Mouse (Mus musculus) MEL (cell line): ENCODE measurements around the gene Mrpl33. TPM values are rescaled to one million over a fixed set of nuclear protein-coding genes. Genes with fewer than 3 reads are reported as not detected.

Source experiments
- DNase-seq: peaks from one replicate; pipeline ENCODE4 v3.0.0; 2011; ENCODE audit warnings: low read depth, low spot score
- H3K27ac ChIP-seq: 2 replicates; pipeline ENCODE4 v1.5.1; 2012; ENCODE audit warnings: low read depth, mild to moderate bottlenecking, control low read depth, low read length, moderate library complexity; ENCODE audit not compliant: control insufficient read depth
- H3K27me3 ChIP-seq, 2 experiments: fragments of 150-350 bp in 1 of 2; sonication (generic) in 1 of 2; 2 replicates each; pipeline ENCODE4 v1.6.1; 2012; ENCODE audit warnings: low read length in 2 of 2, mild to moderate bottlenecking in 2 of 2, improper control_type of control experiment in 1 of 2, moderate library complexity in 1 of 2; ENCODE audit not compliant: insufficient read depth in 2 of 2, control insufficient read depth in 1 of 2
- H3K36me3 ChIP-seq, 2 experiments: 2 replicates each; pipeline ENCODE4 v1.6.1; 2012 to 2014; ENCODE audit warnings: low read length in 2 of 2, improper control_type of control experiment in 1 of 2, inconsistent platforms in 1 of 2, mild to moderate bottlenecking in 1 of 2; ENCODE audit not compliant: insufficient read depth in 2 of 2, control insufficient read depth in 1 of 2
- H3K4me1 ChIP-seq, 2 experiments: fragments of 150-350 bp in 1 of 2; sonication (generic) in 1 of 2; 2 replicates each; pipeline ENCODE4 v1.6.1; 2012; ENCODE audit warnings: low read length in 2 of 2, improper control_type of control experiment in 1 of 2, mild to moderate bottlenecking in 1 of 2; ENCODE audit not compliant: insufficient read depth in 2 of 2, control insufficient read depth in 1 of 2
- H3K4me3 ChIP-seq, 2 experiments: fragments of 150-350 bp in 1 of 2; sonication (generic) in 1 of 2; 2 replicates each; pipeline ENCODE4 v1.5.1; 2012; ENCODE audit warnings: low read depth in 2 of 2, low read length in 2 of 2, mild to moderate bottlenecking in 2 of 2, moderate library complexity in 2 of 2, control low read depth in 1 of 2, improper control_type of control experiment in 1 of 2; ENCODE audit not compliant: control insufficient read depth in 1 of 2, insufficient read depth in 1 of 2
- H3K79me2 ChIP-seq: 2 replicates; pipeline ENCODE4 v1.6.1; 2012; ENCODE audit warnings: mild to moderate bottlenecking, low read length, moderate library complexity; ENCODE audit not compliant: control insufficient read depth, poor library complexity, insufficient read depth
- H3K9ac ChIP-seq: 2 replicates; pipeline ENCODE4 v1.6.1; 2012; ENCODE audit warnings: low read depth, mild to moderate bottlenecking, control low read depth, low read length, moderate library complexity; ENCODE audit not compliant: control insufficient read depth, poor library complexity, severe bottlenecking
- H3K9me3 ChIP-seq: fragments of 150-350 bp; sonication (generic); replicated peaks from 2 replicates; pipeline ENCODE4 v1.6.1; 2012; ENCODE audit warnings: mild to moderate bottlenecking, low read length, improper control_type of control experiment, moderate library complexity; ENCODE audit not compliant: insufficient read depth
- CTCF ChIP-seq, 3 experiments: IDR thresholded peaks in 2 of 3; conservative IDR thresholded peaks in 1 of 3; 2 replicates each; pipeline ENCODE4 v1.5.1; 2011 to 2012; ENCODE audit warnings: low read length in 3 of 3, low read depth in 2 of 3, mild to moderate bottlenecking in 2 of 3, improper control_type of control experiment in 1 of 3, inconsistent platforms in 1 of 3, mixed read lengths in 1 of 3, moderate library complexity in 1 of 3; ENCODE audit not compliant: control insufficient read depth in 1 of 3, insufficient read depth in 1 of 3, poor library complexity in 1 of 3, severe bottlenecking in 1 of 3
- E2F4 ChIP-seq: IDR thresholded peaks from 2 replicates; pipeline ENCODE4 v1.6.1; 2011; ENCODE audit warnings: low read depth, low read length, improper control_type of control experiment, borderline replicate concordance
- GABPA ChIP-seq: IDR thresholded peaks from 2 replicates; pipeline ENCODE4 v1.6.1; 2012; ENCODE audit warnings: low read depth, mild to moderate bottlenecking, inconsistent platforms, low read length, improper control_type of control experiment, moderate library complexity
- HCFC1 ChIP-seq: IDR thresholded peaks from 2 replicates; pipeline ENCODE4 v1.6.1; 2012; ENCODE audit warnings: low read depth, mild to moderate bottlenecking, inconsistent platforms, low read length, improper control_type of control experiment, moderate library complexity
- JUND ChIP-seq: IDR thresholded peaks from 2 replicates; pipeline ENCODE4 v1.6.1; 2011; ENCODE audit warnings: low read depth, mild to moderate bottlenecking, improper control_type of control experiment, low read length
- MAZ ChIP-seq: IDR thresholded peaks from 2 replicates; pipeline ENCODE4 v1.6.1; 2012; ENCODE audit warnings: low read depth, mild to moderate bottlenecking, inconsistent platforms, low read length, improper control_type of control experiment
- MYC ChIP-seq: IDR thresholded peaks from 2 replicates; pipeline ENCODE4 v1.6.1; 2011; ENCODE audit warnings: low read depth, mild to moderate bottlenecking, low read length, improper control_type of control experiment, moderate library complexity
- POLR2A ChIP-seq, 2 experiments: IDR thresholded peaks; 2 replicates each; pipeline ENCODE4 v1.6.1; 2011 to 2012; ENCODE audit warnings: low read length in 2 of 2, mild to moderate bottlenecking in 2 of 2, control low read depth in 1 of 2, improper control_type of control experiment in 1 of 2, low read depth in 1 of 2, moderate library complexity in 1 of 2; ENCODE audit not compliant: control insufficient read depth in 1 of 2, insufficient read depth in 1 of 2, poor library complexity in 1 of 2
- RAD21 ChIP-seq: IDR thresholded peaks from 2 replicates; pipeline ENCODE4 v1.6.1; 2011; ENCODE audit warnings: mild to moderate bottlenecking, low read depth, low read length, improper control_type of control experiment
- TBP ChIP-seq: IDR thresholded peaks from 2 replicates; pipeline ENCODE4 v1.8.0; 2011; ENCODE audit warnings: low read depth, low read length, improper control_type of control experiment
- USF1 ChIP-seq: IDR thresholded peaks from 2 replicates; pipeline ENCODE4 v1.6.1; 2014; ENCODE audit warnings: low read depth, mild to moderate bottlenecking, inconsistent platforms, low read length, improper control_type of control experiment, moderate library complexity
- USF2 ChIP-seq, 2 experiments: IDR thresholded peaks; 2 replicates each; pipeline ENCODE4 v1.6.1; 2011 to 2012; ENCODE audit warnings: improper control_type of control experiment in 2 of 2, low read length in 2 of 2, borderline replicate concordance in 1 of 2, inconsistent platforms in 1 of 2, low read depth in 1 of 2, mild to moderate bottlenecking in 1 of 2; ENCODE audit not compliant: insufficient read depth in 1 of 2
- ZC3H11A ChIP-seq: IDR thresholded peaks from 2 replicates; pipeline ENCODE4 v1.6.1; 2012; ENCODE audit warnings: low read depth, mild to moderate bottlenecking, inconsistent platforms, low read length, improper control_type of control experiment
- ZMIZ1 ChIP-seq: IDR thresholded peaks from 2 replicates; pipeline ENCODE4 v1.6.1; 2012; ENCODE audit warnings: low read depth, mild to moderate bottlenecking, inconsistent platforms, low read length, improper control_type of control experiment, moderate library complexity
- ZNF384 ChIP-seq: IDR thresholded peaks from 2 replicates; pipeline ENCODE4 v1.6.1; 2012; ENCODE audit warnings: low read depth, mild to moderate bottlenecking, inconsistent platforms, low read length, improper control_type of control experiment
- polyA plus RNA-seq, 2 experiments: library from polyadenylated mRNA; stranded (reverse) in 1 of 2; unstranded in 1 of 2; fragments of >175 nt in 1 of 2; fragments of >200 nt in 1 of 2; gene quantifications; 2 replicates each; pipeline versions ENCODE4 v1.2.1 to v1.2.4; 2012; ENCODE audit warnings: low replicate concordance in 2 of 2, low read depth in 1 of 2; ENCODE audit not compliant: insufficient read length in 2 of 2, insufficient read depth in 1 of 2, missing spikeins in 1 of 2
- total RNA-seq: library from RNA; depleted of rRNA; stranded (reverse); fragments of 300-350 nt; gene quantifications from 2 replicates; pipeline ENCODE4 v1.2.3, GENCODE M21; 2012

Gene Mrpl33
- total and polyA plus RNA-seq, 3 experiments: 158 to 249 TPM; not detected in 1

DNA sequence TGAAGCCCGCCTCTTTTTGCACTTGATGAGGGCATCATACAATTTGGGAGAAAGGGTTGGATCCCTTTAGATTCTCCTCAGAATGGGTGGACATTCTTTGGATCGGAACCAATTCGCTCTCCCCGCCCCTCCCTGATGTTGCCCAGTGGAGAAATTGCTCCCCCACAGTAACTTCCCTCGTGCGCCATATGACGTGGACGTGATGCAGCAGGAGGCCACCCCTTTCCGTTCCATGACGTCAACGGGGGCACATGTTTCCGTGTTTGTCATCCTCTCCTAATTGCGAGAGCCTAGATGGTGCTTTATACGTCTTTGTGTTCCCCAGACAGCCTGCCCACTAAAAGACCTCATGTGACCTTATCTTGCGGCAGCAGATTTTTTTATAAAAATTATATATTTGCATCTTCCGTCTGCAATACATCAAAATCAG, 101.6 kb downstream of the Mrpl33 start (continued):
- TF ChIP-seq GABPA: peak; percentile 96; the same call in 1 of the 2 replicates
- TF ChIP-seq E2F4: peak; percentile 20; the same call in 1 of the 2 replicates
- TF ChIP-seq ZMIZ1: no peak

DNA sequence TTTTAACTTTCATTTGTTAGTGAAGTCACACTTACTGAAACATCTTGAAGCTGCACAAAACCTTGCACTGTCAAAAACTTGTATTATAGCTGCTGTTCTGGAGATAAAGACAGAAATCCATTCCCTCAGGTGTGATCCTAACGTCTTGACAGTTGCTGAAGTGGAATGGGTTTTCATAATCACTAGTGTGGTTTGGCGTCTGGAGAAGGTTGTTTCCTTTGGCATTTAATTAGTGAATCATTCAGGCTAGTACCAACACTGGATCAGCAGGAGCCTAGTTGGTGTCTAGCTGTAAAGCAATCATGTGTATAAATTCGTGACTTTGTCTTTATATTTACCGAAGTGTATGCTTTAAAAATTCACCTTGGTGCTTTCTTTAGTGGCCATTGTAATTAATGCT, 102.2 kb downstream of the Mrpl33 start:
- Histone ChIP-seq H3K36me3 (peaks cover 0 to 15% of the 10 kb centered on the region in 2 experiments; a peak in 2 of 4 replicates), H3K9me3 (no peaks in the 10 kb centered on the region), H3K9ac (peak overlapping the region; percentile 57), H3K27ac (peak overlapping the region; percentile 96), H3K4me1 (peaks cover 2 to 5% of the 10 kb centered on the region in 2 experiments; a peak in 2 of 4 replicates), H3K27me3 (no peaks in the 10 kb centered on the region), H3K79me2 (peaks cover 19% of the 10 kb centered on the region), H3K4me3 (peak overlapping the region; percentile 20 to 78)
- TF ChIP-seq POLR2A (IDR thresholded peaks at IDR 0.05; ENCODE audit: control insufficient read depth in 1 of 2, insufficient read depth in 1 of 2, low read depth in 1 of 2, low read length in 2 of 2, poor library complexity in 1 of 2) (no peak), JUND (no peak), ZC3H11A (no peak), USF2 (IDR thresholded peaks at IDR 0.05; ENCODE audit: borderline replicate concordance in 1 of 2, insufficient read depth in 1 of 2, low read depth in 1 of 2, low read length in 2 of 2) (no peak), HCFC1 (no peak), GABPA (no peak), CTCF (IDR thresholded peaks at IDR 0.05 in 2 of 3, conservative IDR thresholded peaks at IDR 0.05 in 1 of 3; ENCODE audit: control insufficient read depth in 1 of 3, insufficient read depth in 1 of 3, low read depth in 2 of 3, low read length in 3 of 3, poor library complexity in 1 of 3, severe bottlenecking in 1 of 3) (no peak), MAZ (no peak), E2F4 (no peak), RAD21 (no peak), TBP (no peak), MYC (no peak), USF1 (no peak)
- peak; percentile 48 for DNase-seq

DNA sequence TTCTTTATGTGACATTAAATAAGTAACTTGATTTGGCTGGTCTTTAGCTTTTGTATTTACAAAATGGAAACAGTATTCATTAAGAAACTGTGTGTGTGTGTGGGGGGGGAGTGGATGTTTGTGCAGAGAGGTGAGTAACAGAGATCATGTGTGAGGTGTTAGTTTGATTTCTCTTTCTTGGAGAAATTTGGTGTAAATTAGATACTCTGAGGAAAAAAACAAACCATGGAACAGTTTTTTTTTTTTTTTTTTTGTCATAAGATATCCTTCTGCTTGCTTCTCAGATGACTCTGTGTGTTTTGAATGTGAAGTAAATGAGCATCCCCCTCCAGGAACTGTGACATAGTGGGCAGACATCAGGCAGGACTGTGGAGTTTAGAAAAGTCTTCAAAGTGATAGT, 102.7 kb downstream of the Mrpl33 start:
- Histone ChIP-seq H3K4me1 (peaks cover 2 to 5% of the 10 kb centered on the region in 2 experiments; a peak in 2 of 4 replicates), H3K27ac (peak overlapping the region; percentile 96; the same call in 1 of the 2 replicates), H3K9ac (peak overlapping the region; percentile 57; the same call in 1 of the 2 replicates), H3K79me2 (peaks cover 19% of the 10 kb centered on the region), H3K9me3 (no peaks in the 10 kb centered on the region), H3K36me3 (peaks cover 3 to 15% of the 10 kb centered on the region in 2 experiments; a peak in 2 of 4 replicates), H3K4me3 (no peak overlapping the region), H3K27me3 (no peaks in the 10 kb centered on the region)
- no peak for DNase-seq
- TF ChIP-seq USF2 (IDR thresholded peaks at IDR 0.05; ENCODE audit: borderline replicate concordance in 1 of 2, insufficient read depth in 1 of 2, low read depth in 1 of 2, low read length in 2 of 2): no peak
- TF ChIP-seq ZNF384: peak; percentile 50; the same call in 1 of the 2 replicates
